Mouse (Mus musculus): ENCODE results near the gene Olfr533.
"Not testable (repeated sequence)": the region's sequence is repeated elsewhere in the genome, so short reads cannot be mapped to it uniquely, and the experiment has no call there.

Olfr533 gene

GRCm38 (mm10) chr7:140463070-140463469 is at the start of gene Olfr533:
Gene Olfr533, plus strand, starts transcription at chr7:140463370.
- not testable (repeated sequence) for DNase-seq

DNA sequence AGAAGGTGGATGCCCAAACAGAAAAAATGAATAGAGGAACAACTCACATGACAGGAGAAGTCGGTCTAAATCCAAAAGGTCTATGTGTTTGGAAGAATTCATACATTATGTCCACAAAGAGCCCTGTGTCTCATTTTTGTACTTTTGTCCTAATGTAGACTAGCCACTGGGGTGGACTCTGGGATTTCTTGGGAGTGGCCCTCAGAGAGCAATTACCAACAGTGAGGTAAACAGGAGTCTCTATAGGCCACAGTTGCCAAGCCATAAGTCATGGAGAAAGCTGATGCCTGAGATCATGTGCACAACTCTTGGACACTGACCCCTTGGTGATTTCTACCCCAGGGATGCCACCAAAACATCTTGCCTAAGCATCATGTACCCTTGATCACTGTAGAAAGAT is 41.6 kb upstream of the Olfr533 start, which contains the start of gene Olfr532:
Olfr532 (minus strand) TSS at position 101 of the 400 bp plus-strand sequence.
- DNase-seq = no peak

DNA sequence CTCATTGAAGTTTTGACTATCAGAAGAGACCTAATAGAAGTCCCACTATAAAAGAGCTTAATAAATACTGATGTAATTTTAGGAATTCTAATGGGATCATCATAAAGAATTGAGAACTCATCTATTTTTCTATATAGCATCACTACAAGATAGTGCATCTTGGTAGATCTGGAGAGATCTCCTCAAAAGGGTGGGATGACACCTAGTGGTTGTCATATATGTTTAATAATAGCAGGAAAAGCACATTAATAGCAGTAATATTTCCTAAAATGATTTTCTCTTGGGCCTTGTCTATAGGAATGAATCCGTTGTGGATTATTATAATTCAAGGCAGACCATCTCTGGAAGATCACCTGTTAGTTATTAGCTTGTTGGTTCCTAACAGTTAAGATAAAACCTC is 20.0 kb upstream of the Olfr533 start:
- no peak for DNase-seq

DNA sequence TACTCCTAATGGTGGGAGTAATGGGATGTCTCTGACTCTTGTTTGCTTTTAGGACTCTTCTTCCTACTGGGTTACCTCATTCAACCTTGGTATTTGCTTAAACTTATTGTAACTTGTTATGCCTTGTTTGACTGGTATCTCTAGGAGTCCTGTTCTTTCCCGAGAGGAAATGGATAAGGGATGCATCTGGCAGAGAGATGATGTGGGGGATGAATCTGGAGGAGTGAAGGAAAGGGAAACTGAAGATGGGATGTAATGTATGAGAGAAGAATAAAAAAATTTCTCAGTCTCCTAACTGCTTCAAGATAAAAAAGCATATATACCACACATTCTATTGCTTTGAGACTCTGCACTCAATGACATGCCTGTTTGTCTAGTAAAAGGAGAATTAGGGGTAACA is 14.7 kb downstream of the Olfr533 start:
- DNase-seq = no peak

DNA sequence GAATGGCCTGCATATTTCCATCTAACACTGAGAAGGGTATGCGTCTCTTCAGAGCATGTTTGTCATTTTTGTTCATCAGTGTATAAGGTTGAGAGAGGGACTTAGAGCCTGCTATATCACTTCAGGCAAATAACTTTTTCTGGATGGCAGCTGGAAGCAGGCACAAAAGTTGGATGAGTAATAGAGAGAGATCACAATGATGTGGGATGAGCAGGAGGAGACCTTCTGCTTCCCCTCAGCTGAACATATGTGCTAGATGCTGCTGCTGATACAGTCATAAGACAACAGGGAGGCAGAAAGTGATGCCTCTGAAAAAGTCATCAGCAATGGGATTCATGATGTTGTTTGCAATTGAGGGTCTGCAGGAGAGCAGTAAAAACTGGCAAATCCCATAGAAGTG is 15.6 kb downstream of the Olfr533 start:
- no peak for DNase-seq

- DNase-seq = no peak
Measured at GRCm38 (mm10) chr7:140483916-140484315, 20.7 kb downstream of the Olfr533 start, which contains the start of gene Olfr535. Gene Olfr535, plus strand, starts transcription at chr7:140484216.

DNA sequence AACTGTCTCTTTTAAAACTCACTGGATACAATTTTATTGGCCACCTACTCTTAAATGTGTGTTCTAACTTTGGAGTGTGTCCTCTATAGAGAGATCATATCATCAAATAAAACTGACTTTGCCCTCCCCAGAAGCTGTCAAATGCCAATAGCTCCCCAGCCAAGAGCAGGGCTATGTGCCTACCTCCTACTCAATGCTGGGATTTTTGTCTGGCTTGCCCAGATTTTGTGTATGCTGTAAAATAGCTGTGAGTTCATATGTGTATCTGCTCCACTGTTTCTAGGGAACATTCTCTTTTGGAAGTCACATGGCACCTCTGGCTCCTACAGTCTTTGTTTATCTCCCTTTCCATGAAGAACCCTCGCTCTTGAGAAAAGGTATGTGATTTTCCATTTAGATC is 25.8 kb downstream of the Olfr533 start:
- no peak for DNase-seq

DNA sequence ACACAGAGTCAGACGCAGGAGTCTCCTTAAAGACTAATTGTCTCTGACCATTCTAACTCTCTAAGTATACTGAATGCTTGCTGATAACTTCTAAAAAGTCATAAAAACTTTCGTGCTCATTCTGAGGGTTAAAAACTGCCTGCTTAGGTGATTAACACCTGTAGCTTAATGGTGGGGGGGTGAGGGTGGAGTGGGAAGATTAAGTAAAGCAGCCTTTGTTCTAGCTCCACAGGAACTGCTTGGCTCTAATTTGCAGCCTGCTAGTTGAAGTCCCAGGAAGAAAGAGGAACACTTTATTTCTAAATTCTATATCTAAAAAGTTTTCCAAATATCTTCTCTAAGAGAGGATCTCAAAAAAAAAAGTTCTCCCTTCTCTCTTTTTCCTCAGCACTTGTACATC is 31.1 kb downstream of the Olfr533 start:
- DNase-seq = no peak

GRCm38 (mm10) chr7:140494702-140495101 is 31.5 kb downstream of the Olfr533 start:
- DNase-seq = no peak

GRCm38 (mm10) chr7:140507346-140508021 is 44.3 kb downstream of the Olfr533 start, which contains the start of gene Olfr536:
Gene Olfr536, minus strand, starts transcription at chr7:140507396.
- not testable (repeated sequence) for DNase-seq

Measured in retina, postnatal 1 day (tissue).